In the genomic region with DNA sequence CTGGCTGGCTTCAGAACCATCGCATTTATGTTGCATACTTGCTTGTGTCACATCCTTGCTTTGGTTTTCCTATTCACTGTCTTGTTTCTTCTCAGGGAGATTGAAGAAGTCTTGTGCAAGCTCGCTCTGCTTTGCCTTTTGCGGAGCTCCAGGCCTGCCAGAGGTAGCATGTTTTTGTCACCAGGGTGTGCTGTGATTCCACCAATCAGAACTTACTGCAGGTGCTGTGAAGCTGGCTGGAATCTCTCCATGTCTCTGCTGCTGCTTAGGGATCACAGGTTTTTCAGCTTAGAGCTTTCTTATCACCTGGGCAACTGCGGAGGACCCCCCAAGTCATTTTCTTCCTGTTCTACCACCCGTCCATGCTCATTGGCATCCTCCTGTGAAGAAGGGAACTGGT, we compare ENCODE assay signal across 8 mouse cellular contexts.
DNase-seq lines count a peak whose midpoint lies in the region; ATAC-seq and TF ChIP-seq lines count a peak whose summit lies in the region.

No protein-coding gene starts in this region.

- no peak for ATAC-seq in liver, postnatal 0 days

- 24% methylated on average over 5 of the region's 5 CpGs for WGBS in large intestine, adult 2 months
- WGBS in liver, postnatal 0 days (ENCODE audit: insufficient replicate concordance): 42% methylated on average over 5 of the region's 5 CpGs

- TF ChIP-seq EP300 in liver, postnatal 0 days (IDR thresholded peaks at IDR 0.05; ENCODE audit: low read depth): no peak

- H3K9ac ChIP-seq in liver, postnatal 0 days (replicated peaks): no peak overlapping the region

- TF ChIP-seq CTCF in liver, postnatal 0 days (IDR thresholded peaks at IDR 0.05; ENCODE audit: low read depth): peak; percentile 46

- intact Hi-C loops in gastrocnemius, postnatal 36 days (cut with DNase I): no loop called here

- DNase-seq in gastrocnemius, adult 18-20 months (ENCODE audit: low spot score): peak; percentile 26
- no peak for DNase-seq in gastrocnemius, postnatal 36 days
- DNase-seq in cerebellum, postnatal 14 days: peak; percentile 75 to 77
- peak; percentile 5 for DNase-seq in gastrocnemius, postnatal 10 days
- peak; percentile 1 for DNase-seq in large intestine, adult 2 months (ENCODE audit: low read depth, low spot score)
- peak; percentile 13 for DNase-seq in liver, postnatal 0 days
- DNase-seq in ovary, postnatal 10 days (ENCODE audit: low spot score): peak; percentile 3
- DNase-seq in T-cell, adult 2 months (ENCODE audit: low spot score): no peak

- H3K4me3 ChIP-seq in liver, postnatal 0 days (ENCODE audit: low read depth, low read length): no peak overlapping the region

- no peaks in the 10 kb centered on the region for H3K27me3 ChIP-seq in liver, postnatal 0 days (ENCODE audit: insufficient read depth, low read length)

- H3K27ac ChIP-seq in liver, postnatal 0 days (ENCODE audit: low read depth): no peak overlapping the region

- no peaks in the 10 kb centered on the region for H3K9me3 ChIP-seq in liver, postnatal 0 days (ENCODE audit: low read length)

- no peaks in the 10 kb centered on the region for H3K36me3 ChIP-seq in liver, postnatal 0 days (replicated peaks; ENCODE audit: insufficient read depth, low read length)

- H3K4me2 ChIP-seq in liver, postnatal 0 days (ENCODE audit: low read depth, low read length): no peak overlapping the region

- no peaks in the 10 kb centered on the region for H3K4me1 ChIP-seq in liver, postnatal 0 days (ENCODE audit: insufficient read depth)

Comparison
In these comparisons a context has a peak if more than half of its experiments do, and no peak if none do; other contexts are left out.
1. DNase-seq: peak in gastrocnemius, adult 18-20 months (single experiment), cerebellum, postnatal 14 days (2 of 2), gastrocnemius, postnatal 10 days (single experiment), large intestine, adult 2 months (single experiment), liver, postnatal 0 days (single experiment) and ovary, postnatal 10 days (single experiment); none in gastrocnemius, postnatal 36 days (0 of 2) and T-cell, adult 2 months (single experiment).